Comparison of ENCODE assay signal across 25 mouse cellular contexts in the genomic region with DNA sequence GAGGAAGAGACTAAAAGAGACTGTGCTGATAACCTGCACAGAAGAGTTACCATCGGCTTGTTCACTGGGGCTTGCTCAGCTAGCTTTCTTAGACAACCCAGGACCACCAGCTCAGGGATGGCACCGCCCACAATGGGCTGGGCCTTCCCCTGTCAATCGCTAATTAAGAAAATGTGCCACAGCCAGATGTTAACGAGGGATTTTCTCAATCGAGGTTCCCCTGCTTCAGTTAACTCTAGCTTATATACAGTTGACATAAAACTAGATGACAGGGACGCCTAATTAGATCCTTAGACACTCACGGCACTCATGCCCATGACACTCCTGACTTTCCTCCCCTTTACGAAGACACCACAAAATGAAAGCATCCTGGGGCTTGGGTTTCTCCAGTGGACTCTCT.
"Had no signal": no experiment of that assay in that cellular context is flagged by ENCODE, and none has a peak within 500 bp of the region (broad histone marks: within the 10 kb centered on the region; RNA-seq: fewer than 3 reads in every experiment).

No protein-coding gene starts in this region.

- H3K9ac ChIP-seq: heart, embryonic 12.5 days; hindbrain, embryonic 12.5 days; hindbrain, embryonic 14.5 days; kidney, embryonic 15.5 days; limb, embryonic 13.5 days; limb, embryonic 15.5 days; liver, embryonic 12.5 days; liver, embryonic 14.5 days had no signal

- H3K4me2 ChIP-seq: heart, embryonic 12.5 days; hindbrain, embryonic 12.5 days; hindbrain, embryonic 14.5 days; kidney, embryonic 15.5 days; limb, embryonic 13.5 days; limb, embryonic 15.5 days; liver, embryonic 12.5 days had no signal

- H3K4me1 ChIP-seq: heart, embryonic 12.5 days; liver, embryonic 12.5 days had no signal

- DNase-seq: gastrocnemius, adult 2 months; gastrocnemius, postnatal 10 days; gastrocnemius, postnatal 25 days; heart, adult 18-20 months; heart, postnatal 10 days; kidney, adult 11 months; kidney, adult 2 months; kidney, adult 9 months; kidney, postnatal 14 days; kidney, postnatal 36 days; layer of hippocampus, adult 9-11 months; layer of hippocampus, postnatal 36 days; left cerebral cortex, postnatal 4 days had no signal

- H3K36me3 ChIP-seq: heart, embryonic 10.5 days; heart, embryonic 12.5 days; hindbrain, embryonic 12.5 days; kidney, embryonic 15.5 days; limb, embryonic 13.5 days; limb, embryonic 15.5 days; liver, embryonic 12.5 days had no signal

- H3K27ac ChIP-seq: gastrocnemius, adult 2 months; heart, embryonic 10.5 days; hindbrain, embryonic 12.5 days; hindbrain, embryonic 14.5 days; kidney, embryonic 15.5 days; kidney, postnatal 0 days; limb, embryonic 13.5 days; limb, embryonic 15.5 days; liver, embryonic 12.5 days; liver, embryonic 14.5 days had no signal

- H3K4me3 ChIP-seq: gastrocnemius, adult 2 months; heart, embryonic 10.5 days; heart, embryonic 12.5 days; hindbrain, embryonic 12.5 days; kidney, embryonic 15.5 days; limb, embryonic 13.5 days; limb, embryonic 15.5 days; liver, embryonic 12.5 days had no signal

- H3K27me3 ChIP-seq: heart, embryonic 12.5 days; hindbrain, embryonic 12.5 days; kidney, embryonic 15.5 days; limb, embryonic 13.5 days; limb, embryonic 15.5 days; liver, embryonic 12.5 days had no signal

- ATAC-seq: hindbrain, embryonic 16.5 days; intestine, embryonic 16.5 days; liver, embryonic 12.5 days had no signal

- H3K9me3 ChIP-seq: heart, embryonic 10.5 days; heart, embryonic 12.5 days; hindbrain, embryonic 12.5 days; kidney, embryonic 15.5 days; limb, embryonic 13.5 days; limb, embryonic 15.5 days; liver, embryonic 12.5 days had no signal
